Mouse (Mus musculus): ENCODE results near the gene Ppcdc.
"Not testable (repeated sequence)": the region's sequence is repeated elsewhere in the genome, so short reads cannot be mapped to it uniquely, and the experiment has no call there.

The Ppcdc gene

DNA sequence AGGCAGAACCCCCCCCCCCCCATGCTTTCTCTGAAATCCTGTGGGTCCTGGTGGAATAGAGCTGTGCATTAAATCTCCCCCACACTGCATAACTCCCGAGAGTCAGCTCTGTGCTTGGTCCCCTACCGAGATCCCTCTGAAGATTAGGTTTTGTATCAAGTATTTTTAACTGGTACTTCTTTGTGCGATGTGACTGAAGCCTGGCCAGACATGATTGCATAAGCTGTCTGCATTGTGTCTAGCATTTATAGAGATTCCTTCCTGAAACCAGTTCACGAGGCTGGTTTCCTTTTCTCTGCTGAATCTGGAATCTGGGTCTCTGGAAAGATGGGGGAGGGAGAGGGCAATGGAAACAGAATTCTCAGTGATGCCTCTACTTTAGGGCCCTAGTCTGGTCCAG is 11.5 kb downstream of the Ppcdc start:
- no peak for DNase-seq (ENCODE audit: low spot score)

DNA sequence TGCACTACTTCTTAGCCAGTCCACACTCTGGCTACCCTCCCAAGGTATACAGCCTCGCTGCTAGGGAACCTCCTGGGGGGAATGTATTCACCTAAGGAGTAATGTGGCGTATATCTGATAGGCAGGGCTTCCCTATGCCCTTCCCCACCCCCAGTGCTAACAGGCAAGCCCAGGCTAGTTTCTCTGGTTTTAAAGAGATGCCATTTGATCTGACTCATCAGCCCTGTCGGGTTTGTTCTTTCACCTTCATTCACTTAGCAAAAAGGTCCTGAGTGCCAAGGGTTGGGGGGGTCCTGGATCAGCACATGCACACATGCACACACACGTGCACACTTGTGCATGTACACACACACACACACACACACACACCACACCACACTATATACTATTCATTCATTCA is 12.0 kb downstream of the Ppcdc start:
- DNase-seq (ENCODE audit: low spot score): no peak

DNA sequence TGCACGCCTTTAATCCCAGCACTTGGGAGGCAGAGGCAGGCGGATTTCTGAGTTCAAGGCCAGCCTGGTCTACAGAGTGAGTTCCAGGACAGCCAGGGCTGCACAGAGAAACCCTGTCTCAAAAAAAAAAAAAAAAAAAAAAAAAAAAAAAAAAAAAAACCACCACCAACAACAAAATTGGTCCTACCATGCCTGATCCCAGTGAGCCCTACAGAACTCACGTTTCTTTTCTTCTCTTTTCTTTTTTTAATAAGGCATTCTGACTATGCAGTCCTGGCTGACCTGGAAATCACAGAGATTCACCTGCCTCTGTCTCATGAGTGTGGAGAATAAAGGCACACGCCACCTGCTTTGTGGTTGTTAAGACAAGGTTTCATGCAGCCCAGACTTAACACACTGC is 12.8 kb downstream of the Ppcdc start:
- DNase-seq (ENCODE audit: low spot score): not testable (repeated sequence)

DNA sequence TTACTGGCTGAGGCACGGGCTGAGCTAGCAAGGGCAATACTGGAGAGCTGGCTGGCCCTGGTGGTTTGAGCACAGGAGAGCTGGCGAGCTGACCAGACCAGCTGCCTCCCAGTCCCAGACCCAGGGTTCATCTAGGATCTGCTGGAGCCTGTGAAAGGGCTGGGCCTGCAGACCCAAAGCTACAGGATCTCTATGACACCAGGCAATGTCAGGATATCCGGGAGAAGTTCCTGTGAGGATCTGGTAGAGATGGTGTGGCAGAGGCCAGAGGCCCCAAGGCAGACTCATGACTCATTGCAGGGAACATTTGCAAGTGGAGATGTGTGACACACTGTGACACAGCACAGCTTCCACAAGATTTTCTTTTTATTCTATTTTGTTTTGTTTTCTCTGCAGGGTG is 14.8 kb downstream of the Ppcdc start:
- DNase-seq (ENCODE audit: low spot score): no peak

DNA sequence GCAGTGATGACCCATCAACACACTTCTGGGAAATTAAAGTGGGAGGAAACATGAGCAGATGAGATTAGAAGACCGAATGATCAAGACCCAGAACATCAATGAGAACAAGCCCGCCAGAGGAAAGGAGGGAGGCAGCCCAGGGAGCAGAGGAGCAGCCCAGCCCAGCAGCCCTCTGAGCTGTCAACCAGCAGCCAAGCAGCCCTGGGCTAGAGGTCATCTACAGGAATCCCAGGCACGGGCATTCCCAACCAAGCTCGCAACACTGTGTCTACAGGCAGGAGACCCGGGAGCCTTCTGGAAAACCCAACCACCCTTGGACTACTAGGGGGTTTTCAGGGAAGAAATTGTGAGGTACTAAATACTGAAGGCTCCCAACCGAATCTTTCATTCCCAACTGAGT is 15.9 kb downstream of the Ppcdc start:
- DNase-seq (ENCODE audit: low spot score): no peak

DNA sequence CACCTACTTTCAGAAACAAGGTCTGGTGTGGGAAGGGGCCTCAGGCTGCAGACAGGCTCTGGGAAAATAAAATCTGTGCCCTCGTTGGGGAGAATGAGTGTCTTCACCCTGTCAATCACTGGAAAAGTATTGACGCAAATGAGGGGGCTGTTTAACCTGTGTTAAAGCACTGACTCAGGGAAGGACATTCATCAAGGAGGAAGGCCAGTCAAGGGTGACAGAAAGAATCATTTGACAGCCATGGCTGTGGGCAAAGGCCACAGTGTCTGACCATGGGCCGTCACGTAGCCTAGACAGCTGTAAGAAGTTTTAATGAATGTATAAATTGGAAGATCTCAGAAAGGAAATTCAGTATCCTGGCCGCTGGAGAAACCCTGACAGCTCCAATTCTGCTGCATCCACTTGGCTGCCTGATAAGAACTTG is 18.2 kb downstream of the Ppcdc start:
- no peak for DNase-seq (ENCODE audit: low spot score)

DNA sequence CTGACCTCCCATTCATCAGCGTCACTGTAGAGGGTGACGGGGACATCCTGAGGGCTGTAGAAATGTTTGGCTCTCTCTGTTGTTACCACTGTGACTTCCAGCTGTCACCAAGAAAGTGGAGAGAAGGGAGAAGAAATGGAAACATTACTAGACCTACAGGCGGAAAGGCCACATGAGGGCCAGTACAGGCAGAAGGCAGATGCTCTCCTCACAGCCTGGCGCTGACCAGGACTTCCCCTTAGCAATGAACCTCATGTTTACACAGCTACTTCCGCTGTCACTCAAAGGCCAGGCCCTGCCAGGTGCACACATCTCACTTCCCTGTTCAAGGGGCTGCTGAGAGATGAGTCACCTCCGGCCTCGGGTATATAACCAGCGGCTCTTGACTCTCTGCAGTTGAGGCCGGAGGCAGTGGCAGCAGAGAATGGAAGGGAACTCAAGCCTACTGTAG is 18.8 kb downstream of the Ppcdc start:
- DNase-seq (ENCODE audit: low spot score): peak; percentile 56

DNA sequence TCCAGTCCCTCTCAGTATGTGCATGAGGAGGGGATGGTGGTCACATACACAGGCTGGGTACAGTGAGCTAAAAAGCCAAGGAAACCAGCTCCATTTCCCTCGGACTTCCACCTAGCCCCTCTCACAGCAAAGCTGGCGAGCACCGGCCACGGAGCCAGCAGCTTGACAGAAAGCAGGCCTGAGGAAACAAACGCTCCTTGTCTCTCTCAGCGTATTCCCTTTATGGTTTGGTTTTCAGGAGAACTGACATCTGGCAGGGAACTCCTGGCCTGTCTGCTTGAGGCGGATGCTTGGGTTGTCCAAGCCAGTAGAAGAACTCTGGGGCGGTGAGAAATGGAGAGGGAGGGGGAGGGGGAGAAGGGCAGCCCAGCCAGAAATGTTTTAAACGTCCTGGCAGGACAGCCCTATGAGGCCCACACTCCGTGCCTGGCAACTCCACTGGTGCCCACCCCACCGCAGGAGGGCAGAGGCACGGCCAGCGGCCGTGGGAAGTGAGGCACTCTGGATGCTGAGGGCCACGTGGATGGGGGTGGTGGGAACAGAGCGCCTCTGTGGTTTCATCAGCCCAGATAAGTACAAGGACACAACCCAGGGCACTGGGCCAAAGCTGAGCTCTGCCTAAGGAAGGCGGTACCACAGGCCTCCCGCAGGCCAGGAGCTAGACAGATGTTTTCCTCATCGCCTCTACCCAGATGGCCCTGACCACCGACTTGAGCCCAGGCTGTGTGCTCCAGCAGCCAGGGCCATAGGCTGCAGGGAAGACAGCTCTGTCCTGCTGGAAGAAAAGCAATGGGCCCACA is 19.4 kb downstream of the Ppcdc start:
- peak; percentile 98 for DNase-seq (ENCODE audit: low spot score)

DNA sequence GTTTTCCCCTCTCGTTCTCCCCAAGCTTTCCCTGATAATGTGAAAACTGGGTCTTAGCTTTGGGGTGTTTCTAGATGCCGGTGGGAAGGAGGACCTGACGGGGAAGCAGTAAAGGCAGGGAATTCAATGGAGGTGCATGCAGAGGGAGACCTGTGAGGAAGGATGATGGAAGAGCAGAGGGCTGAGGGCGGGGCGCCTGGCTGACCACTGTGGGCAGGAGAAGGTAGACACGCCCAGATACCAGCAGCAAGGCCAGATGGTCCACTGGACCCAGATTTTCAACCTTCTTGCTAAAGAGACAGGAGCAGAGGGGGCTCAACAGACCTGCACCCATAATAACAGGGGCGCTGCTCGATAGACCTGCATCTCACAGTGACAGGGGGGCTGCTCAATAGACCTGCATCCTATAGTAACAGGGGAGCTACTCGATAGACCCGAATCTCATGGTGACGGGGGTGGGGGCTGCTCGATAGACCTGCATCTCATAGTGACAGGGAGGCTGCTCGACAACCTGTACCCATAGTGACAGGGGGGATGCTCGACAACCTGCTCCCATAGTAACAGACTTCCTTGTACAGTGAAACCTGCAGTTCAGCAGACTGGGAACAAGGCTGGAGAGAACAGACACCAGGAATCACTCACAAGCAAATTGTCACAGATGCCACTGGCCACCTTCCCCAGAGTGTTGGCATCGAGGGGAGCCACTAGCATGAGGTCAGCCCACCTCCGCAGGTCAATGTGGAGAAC is 20.2 kb downstream of the Ppcdc start:
- DNase-seq (ENCODE audit: low spot score): no peak

DNA sequence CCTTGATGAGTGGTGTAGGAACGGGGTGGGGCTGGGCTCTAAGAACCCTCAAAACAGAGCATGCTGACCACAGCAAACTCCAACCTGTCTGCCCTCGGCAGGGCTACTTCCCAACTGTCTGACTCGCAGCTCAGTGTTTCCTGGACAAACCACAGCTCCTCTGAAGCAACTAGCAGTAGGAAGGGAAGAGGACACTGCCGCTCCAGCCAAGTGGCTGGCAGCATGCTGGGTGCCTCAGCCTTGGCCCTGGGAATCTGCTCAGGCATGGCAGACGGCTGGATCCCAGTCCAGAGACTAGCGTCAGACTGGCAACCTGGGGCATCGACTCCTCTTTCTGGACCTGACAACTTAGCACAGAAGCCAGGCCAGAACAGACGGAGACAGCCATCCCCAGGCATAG is 22.6 kb downstream of the Ppcdc start:
- DNase-seq (ENCODE audit: low spot score): no peak

DNA sequence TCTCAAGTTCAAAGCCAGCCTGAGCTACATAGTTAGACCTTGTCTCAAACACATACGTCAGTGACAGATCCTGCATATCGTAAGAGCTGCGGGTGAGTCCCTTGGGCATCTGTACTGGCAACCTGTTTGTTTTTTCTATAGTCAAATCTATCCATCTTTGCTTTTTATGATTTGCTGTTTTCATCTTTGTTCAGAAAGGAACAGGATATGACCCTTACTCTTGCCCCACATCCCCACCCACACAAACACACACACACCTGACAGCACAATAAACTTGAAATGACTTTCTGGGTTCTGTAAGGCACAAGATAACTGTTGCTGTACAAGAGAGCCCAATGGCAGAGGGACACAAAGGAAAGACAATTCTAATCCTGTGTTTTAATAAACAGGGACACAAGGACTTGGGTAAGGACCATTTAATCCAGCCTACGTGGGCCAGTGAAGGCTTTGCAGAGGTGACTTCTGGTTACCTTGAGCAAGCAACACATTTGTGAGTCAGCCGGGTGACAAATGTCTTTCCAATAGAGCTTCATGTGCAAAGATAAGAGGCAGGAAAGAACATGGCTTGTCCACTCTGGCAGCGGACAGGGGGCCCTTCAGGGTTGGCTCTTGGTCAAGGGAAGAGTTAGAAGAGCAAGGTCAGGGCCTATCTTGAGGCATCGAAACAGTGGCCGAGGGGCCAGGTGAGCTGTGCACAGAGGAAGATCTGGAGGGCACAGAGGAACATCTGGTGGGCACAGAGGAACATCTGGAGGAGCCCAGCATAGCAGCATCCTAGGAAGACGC is 32.6 kb downstream of the Ppcdc start:
- DNase-seq (ENCODE audit: low spot score): no peak

DNA sequence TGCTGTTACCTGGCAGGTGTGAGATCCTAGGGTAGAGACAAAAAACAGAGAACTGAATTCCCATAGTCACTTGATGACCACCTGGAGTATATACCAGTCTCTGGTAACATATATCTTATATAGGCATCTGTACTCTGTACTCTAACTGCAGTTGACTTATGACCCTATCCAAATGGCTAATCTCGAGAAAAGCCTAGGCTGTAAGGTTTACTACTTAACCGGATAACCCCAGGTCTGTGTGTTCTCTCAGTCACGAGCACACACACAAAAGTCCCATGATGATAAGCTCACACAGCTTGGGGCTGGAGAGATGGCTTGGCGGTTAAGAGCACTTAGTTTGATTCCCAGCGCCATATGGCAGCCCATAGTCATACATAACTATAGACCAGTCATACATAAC is 33.5 kb downstream of the Ppcdc start:
- no peak for DNase-seq (ENCODE audit: low spot score)

DNA sequence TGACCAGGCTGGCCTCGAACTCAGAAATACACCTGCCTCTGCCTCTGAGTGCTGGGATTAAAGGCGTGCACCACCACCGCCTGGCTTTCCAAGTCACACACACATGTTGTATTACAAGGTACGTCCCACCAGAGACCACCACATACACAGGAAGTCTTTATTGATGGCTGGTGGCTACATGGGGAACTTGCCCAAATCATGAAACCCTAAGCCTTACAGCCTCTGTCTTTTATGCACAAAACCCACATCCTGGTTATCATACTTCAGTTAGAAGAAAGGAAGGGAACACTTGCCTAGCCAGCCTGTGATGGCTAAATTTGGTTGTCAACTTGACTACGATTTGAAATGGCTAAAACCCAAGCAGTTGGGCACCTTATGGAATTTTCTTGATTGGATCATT is 35.9 kb downstream of the Ppcdc start:
- no peak for DNase-seq (ENCODE audit: low spot score)

DNA sequence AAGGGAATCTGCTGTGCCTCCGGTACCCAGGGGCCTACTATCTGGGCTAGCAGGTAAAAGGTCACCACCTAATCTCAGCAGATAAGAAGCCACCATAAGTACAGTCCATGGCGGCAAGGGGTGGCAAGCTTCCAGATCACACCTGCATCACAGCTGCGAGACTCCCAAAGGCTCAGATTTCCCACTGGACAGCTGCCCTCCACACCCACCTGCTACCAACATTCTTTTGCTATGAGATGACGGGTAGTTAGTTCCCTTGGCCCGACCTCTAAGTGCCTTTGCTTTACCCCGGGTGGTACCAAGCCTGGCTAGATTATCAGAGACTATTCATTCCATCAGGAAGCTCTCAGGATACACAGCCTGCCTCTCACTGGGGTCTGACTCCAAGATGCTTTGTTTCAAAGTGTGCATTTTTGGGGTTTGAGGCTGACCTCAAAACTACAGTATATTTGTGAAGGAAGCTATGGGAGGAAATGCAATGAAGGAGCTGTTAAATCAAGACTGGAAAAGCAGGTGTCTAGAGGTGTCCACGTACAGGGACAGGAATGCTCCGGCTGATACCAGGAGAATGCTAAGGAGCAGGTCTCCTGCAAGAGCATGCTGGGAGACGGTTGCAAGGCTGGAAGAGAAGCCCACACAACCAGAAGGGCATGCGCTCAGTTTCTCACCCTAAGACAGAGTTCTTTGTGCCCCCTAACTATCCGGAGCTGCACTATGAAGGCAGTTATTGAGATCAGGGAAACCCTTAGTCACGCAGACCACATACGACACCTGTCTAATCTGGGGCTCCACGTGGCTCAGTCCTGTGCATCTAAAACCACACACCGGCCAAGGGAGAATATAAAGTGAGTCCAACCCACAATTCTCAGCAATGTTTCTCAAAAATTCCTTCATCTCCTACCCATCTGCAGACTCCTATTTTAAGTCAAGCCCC is 37.3 kb downstream of the Ppcdc start:
- DNase-seq (ENCODE audit: low spot score): no peak

DNA sequence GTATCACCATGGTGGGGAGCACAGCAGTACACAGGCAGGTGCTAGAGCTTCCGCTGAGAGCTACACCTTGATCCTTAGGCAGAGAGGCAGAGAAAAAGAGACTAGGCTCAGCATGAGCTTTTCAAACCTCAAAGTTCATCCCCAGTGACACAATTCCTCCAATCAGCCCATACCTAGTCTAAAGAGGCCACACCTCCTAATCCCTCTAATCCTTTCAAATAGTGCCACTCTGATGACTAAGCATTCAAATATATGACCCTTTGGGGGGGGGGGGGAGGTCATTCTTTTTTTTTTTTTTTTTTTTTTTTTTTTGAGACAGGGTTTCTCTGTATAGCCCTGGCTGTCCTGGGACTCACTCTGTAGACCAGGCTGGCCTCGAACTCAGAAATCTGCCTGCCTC is 41.2 kb downstream of the Ppcdc start:
- DNase-seq (ENCODE audit: low spot score): no peak

DNA sequence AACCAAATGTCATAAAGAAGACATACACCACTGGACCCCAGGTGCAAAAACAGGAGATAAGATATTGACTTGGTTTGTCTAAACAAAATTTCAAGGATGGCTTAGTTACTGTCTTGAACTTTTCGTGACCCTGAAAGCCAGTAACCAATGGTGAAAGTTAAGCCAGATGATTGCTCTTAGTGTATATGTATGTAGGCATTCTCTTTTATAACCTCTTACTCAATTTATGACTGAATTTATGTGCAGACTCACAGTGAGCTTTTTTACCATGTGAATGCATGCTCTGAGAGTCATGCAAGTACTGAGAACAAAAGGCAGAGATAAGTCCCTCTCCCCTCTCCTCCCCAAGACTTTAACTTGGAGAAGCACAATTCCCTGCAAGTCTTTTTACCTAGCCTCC is 47.0 kb downstream of the Ppcdc start:
- no peak for DNase-seq (ENCODE audit: low spot score)

DNA sequence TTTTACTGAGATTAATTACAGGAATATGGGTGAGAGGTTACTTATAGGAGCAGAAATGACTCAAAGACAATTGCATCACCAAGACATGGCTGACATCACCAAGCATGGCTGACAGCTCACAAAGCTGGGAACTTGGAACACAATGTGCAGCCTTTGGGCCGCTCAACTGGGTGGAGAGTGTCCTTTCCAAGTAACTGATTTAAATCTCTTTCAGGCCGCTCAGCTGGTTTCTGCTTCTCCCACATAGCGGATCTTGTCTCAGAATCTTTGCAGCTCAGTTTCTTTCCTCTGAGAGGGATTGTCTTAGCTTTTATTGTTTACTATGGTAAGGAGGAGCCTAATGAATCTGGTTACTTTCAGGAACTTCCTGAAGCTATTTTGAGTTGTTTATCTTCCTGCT is 49.1 kb downstream of the Ppcdc start:
- DNase-seq (ENCODE audit: low spot score): no peak

DNA sequence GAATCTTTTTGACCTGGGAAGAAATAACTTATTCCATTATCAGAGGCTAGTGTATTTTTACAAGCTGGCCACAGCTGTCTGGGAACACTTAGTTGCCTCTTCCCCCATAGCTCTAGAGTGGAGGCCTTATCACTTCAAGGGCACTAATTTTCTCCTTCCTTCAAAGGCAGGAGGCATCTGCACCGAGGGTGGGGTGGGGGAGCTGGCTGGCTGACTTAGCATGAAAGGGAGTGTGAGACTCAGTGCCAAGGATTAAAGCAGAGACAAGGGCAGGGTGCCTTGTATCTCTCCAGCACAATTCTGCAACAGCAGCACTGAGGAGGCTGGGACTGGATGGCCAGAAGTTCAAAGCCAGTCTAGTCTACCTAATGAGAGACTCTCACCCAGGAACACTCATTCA is 50.8 kb downstream of the Ppcdc start:
- DNase-seq (ENCODE audit: low spot score): peak; percentile 83

DNA sequence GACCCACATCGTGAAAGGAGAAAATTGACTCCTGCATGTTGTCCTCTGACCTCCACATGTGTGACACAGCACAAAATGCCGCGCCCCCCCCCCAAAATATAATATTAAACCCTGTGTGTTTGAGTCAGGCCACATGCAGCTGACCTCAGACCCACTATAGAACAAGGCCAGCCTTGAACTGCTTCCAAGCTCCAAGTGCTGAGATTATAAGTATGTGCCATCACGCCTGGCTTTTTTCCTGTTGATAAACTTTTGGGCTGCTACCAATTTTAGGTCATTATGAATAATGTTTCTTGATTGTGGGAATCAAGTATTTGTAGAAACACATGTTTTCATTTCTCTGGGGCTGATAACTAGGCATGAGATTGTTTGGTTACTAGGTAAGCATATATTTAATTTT is 53.0 kb downstream of the Ppcdc start:
- peak; percentile 27 for DNase-seq (ENCODE audit: low spot score)

DNA sequence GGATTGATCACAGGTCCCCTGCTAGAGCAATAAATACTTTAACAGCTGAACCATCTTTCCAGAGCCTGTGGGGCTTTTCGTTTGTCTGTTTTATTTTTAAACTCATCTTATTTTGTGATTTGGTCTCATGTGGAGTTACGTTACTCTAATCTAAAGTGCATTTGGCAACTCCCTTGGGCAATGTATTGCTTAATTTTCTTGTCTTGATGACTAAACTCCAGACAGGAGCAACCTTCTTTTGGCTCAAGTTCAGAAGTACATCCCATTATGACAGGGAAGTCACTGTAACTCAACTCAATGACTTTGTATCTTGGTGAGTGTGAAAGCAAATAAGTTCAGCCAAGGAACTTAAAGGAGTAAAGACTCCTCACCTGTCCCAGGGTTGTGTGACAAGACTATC is 55.3 kb downstream of the Ppcdc start:
- DNase-seq (ENCODE audit: low spot score): no peak

DNA sequence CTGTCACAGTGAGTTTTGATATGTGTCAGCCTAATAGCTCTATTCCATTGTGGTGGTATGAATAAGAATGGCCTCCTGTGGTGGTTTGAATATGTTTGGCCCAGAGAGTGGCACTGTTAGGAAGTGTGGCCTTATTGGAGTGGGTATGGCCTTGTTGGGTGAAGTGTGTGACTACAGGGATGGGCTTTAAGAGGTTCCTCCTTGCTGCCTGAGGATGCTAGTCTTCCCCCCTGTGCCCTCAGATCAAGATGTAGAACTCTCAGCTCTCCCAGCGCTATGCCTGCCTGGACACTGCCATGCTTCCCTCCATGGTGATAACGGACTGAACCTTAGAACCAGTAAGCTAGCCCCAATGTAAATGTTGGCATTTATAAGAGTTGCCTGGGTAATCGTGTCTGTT is 78.9 kb downstream of the Ppcdc start:
- DNase-seq (ENCODE audit: low spot score): no peak

All from ovary, adult 18-20 months (tissue).